Mouse (Mus musculus) urinary bladder, postnatal 10 days (tissue): ENCODE results near the gene Fam160a1.

Source experiments
- DNase-seq: peaks from one replicate; pipeline ENCODE4 v3.0.0; 2022; ENCODE audit warnings: low spot score

The Fam160a1 gene

DNA sequence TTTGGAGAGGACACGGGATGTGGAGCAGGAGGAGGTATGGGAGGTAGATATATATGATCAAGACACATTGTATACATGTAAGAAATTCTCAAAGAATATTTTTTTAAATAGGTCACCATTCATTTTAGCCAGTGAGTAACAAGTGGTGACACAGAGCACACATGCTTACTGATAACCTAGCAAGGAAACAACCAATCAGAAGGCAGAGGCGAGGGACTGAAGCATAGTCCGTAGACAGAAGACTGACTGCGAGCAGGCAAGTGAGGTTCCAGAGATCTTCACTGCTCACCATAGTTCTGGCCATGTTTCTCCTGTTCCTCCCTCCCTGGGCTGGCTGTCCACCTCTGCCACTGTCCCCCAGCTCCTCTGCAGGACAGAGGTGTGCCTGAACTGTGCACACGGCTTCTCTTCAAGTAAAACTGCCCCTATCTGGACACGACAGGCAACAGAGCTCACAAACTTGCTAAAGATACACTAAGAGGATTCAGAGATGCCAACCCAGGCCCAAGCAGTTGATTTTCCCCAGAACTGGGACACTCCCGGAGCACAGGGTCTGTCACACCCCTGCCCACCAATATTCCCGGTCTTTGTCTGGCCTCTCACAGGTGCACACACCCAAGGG lies 137.7 kb downstream of the Fam160a1 start:
- DNase-seq = no peak

DNA sequence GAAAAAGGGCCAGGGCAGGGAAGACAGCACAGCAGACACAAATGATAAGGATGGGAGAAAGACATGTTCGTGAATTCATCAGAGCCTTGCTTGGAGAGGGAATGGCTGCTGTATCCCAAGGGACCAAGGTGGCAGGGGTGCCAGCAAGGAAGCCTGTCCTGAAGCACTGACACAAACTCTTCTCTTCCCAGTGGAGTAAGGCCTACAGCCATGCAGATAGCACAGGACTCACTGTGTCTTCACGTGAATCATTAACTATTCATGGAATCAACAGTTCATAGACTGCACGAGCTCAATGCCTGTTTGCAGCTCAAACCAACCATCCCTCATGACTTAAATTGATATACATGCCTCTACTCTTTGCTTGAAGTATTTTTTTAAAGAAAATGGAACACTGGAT lies 139.1 kb downstream of the Fam160a1 start:
- no peak for DNase-seq

- no peak for DNase-seq
These were observed 140.0 kb downstream of the Fam160a1 start for GRCm38 (mm10) chr3:85677133-85677532.

DNA sequence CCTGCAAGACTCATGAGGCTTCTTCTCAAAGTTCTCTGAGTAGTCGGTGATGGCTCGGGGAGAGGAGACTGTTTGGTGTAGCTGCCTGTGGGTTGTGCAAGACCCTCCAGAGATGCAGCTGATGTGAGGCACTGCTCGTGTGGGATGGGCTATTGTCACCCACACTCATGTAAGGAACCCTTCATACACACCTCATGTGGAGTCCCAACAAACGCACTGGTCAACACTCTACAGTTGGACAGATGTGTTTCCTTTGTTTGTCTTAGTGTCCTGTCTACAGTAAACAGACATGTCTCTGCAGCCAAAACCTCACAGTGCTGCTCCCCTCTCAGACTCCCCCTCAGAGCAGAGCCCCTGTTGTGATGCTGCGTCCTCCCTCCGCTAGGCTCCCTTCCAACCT lies 147.2 kb downstream of the Fam160a1 start:
- no peak for DNase-seq

- no peak for DNase-seq
These were observed 149.4 kb downstream of the Fam160a1 start for GRCm38 (mm10) chr3:85667683-85668082.

- DNase-seq = no peak
These were observed 150.4 kb downstream of the Fam160a1 start for GRCm38 (mm10) chr3:85666736-85667135.

GRCm38 (mm10) chr3:85666166-85666565 lies 150.9 kb downstream of the Fam160a1 start:
- no peak for DNase-seq

GRCm38 (mm10) chr3:85664591-85665171 lies 152.4 kb downstream of the Fam160a1 start:
- DNase-seq = no peak

DNA sequence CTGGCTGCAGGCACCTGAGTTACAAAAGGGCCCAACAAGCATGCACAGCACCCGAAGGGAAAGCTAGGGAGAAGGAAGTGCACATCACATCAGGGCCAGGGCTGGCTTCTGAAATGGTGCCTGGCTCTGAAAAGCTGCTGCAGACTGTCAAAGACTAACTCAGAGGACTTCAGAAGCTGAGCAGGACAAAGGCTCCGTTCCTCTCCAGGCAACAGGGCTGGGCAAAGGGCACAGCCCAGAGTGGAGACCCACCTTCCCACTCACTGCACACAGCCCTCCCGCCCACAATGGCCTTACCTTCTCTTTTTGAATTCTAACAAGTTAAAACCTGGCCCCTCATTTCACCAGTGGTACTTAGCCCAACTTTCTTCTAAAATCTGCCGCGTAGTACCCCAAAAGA lies 153.3 kb downstream of the Fam160a1 start:
- DNase-seq = no peak

DNA sequence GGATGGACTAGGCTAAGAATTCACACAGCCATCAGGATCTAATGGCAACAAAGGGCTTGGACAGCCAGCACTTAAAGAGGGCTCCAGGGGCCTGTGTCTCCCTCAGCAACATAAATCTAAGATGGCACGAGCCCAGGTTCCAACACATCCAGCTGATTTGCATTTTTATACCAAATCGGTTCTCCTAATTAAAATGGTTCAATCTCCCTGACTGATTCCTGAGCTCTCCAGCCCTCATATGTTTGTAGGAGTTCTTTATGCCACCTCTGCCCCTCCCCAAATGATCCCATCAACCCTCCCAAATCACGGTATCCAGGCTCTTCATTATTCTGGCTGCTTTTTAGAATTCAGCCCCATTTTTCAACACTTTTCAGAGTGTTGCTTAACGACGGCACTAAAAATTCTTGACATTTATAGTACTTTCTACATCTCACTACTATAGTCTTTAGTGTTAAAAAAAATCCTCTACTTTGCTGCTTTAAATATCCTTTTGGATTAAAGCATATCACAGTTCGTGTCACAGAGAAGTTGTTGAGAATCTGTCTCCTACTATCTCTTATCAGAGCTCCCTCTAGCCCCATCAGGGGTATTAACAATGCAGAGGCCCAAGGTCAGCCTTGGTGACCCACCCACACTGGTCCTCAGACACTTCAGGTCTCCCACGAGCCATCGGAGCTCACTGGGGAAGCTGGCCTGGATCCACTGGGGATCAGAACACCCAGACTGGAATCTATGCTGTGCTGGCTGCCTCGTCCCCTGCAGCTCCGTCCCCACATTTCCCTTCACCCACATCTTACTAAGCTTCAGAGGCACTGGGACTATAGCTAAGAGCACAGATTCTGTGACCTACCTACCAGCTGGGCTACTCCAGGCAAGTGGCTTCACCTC lies 154.9 kb downstream of the Fam160a1 start:
- DNase-seq = no peak

- no peak for DNase-seq
These were observed 157.4 kb downstream of the Fam160a1 start for GRCm38 (mm10) chr3:85659681-85660080.

- no peak for DNase-seq
These were observed 161.6 kb downstream of the Fam160a1 start for GRCm38 (mm10) chr3:85655538-85655937.

- DNase-seq = no peak
These were observed 164.1 kb downstream of the Fam160a1 start for GRCm38 (mm10) chr3:85652727-85653665.

GRCm38 (mm10) chr3:85649176-85649575 lies 167.9 kb downstream of the Fam160a1 start:
- no peak for DNase-seq

DNA sequence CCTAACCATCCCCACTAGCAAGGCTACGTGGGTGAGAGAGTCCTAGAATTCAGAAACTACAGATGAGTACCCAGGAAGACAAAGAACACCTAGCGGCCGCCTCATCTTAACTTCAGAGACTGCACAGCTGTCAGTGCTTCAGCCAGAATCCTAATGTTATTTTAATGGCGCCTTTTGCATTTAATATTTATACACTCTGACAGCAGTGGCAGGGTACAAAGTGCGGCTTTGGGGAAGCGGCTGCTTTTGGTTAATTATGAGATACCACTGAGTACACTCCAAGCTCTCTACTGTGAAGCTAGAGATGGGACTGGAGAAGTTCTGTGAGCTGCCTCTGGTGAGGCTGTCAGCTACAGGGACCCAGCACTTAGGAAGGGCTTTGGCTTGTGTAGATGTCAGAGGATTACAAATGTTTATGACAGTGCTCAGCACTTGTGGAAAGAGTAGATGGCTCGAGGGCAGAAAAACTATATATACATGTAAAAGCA lies 171.5 kb downstream of the Fam160a1 start:
- DNase-seq = no peak

DNA sequence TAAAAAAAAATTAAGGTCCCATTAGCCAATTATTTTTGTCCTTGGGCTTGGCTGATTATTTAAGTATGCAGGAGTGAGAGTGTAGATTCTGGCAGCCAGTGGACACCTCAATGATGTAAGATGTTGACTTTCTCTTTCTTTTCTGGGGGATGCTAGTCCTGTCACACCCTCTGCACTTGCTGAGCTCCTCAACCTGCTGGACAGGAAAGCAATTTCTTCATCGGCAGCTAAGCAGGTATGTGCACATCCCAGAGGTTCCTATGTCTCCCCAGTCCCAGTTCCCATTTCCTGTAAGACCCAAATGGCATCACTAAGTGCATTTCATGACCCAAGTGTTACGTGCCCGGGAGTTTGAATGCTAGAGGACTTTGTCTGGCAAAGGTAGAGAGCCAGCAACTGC lies 172.3 kb downstream of the Fam160a1 start:
- no peak for DNase-seq

DNA sequence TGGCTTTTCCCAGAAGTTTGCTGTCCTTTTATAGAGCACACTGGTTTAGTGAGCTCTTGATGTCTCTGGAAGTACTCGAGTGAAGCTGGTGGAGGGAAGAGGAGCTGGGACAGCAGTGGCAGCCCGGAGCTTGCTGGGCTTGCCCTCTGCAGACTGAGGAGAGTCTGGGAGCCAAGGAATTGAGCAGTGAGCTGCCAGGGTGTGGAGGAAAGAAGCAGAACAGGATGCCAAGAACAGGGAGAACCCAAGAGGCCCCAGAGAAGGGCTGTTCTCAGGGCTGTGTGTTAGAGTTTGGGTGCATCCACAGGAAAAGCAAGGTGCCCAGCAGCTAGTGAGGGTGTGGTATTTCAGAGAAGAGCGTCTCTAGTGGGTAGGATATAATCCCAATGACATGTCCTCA lies 175.3 kb downstream of the Fam160a1 start:
- no peak for DNase-seq

DNA sequence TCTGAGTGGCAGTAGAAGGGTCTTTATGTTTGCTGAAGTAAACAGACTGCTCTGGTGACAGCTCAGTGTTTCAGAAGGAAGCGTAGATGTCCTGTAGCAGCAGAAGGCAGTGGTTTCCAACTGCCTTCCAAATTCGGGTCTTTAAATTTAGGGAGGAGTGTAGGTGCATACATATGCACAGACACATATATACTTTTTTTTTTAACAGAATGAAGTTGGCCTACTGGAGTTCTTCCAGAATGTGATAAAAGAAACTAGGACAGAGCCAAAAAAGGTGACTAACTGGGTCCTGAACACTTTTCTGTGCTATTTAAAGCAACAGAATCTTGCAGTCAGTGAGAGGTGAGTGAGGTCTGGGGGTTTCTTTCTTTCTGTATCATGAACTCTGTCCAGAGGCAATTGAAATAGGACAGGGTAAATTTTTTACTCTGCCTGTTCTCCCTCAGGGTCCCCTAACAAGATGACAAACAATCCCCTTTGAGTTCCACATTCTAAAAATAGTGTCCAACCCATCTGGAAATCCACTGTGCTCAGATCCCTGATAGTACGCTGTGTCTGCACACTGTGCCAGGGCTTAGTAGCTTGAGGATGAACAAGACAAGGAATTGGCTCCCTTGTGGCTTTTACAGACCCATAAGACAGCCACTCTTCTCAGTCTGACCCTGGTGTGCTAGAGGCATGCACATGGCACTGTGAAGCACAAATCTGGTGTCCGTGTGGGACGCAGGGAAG lies 180.2 kb downstream of the Fam160a1 start:
- DNase-seq = no peak

DNA sequence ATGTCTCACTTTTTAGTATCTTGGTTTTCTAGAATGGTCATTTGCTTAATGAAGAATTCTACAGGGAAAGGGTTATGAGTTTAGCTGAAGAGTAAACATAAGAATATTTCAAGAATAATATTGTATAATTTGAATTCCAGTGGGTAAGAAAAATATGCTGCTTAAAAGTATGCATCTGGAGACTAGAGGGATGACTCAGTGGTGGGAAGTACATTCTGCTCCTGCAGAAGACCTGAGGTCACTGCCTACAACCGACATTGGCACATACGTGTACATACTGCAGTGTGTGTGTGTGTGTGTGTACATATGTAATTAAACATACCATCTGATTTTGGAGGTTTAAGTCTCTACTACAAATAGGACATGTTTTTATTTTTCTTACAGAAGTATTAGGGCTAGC lies 181.5 kb downstream of the Fam160a1 start:
- DNase-seq = no peak

DNA sequence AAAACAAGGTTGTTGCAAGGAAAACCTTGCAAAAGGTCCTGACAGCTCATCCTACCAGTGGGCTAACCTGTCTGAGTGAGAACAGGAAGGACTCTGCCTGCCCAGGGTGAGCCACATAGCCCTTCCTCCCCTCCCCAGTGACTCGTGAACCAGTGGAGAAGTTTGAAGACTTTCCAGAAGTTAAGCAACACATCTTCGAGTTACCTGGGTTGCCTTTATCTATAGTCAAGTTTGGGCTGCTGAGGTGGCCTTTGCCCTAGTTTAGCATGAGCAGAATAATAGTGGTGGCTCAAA lies 182.0 kb downstream of the Fam160a1 start:
- no peak for DNase-seq

DNA sequence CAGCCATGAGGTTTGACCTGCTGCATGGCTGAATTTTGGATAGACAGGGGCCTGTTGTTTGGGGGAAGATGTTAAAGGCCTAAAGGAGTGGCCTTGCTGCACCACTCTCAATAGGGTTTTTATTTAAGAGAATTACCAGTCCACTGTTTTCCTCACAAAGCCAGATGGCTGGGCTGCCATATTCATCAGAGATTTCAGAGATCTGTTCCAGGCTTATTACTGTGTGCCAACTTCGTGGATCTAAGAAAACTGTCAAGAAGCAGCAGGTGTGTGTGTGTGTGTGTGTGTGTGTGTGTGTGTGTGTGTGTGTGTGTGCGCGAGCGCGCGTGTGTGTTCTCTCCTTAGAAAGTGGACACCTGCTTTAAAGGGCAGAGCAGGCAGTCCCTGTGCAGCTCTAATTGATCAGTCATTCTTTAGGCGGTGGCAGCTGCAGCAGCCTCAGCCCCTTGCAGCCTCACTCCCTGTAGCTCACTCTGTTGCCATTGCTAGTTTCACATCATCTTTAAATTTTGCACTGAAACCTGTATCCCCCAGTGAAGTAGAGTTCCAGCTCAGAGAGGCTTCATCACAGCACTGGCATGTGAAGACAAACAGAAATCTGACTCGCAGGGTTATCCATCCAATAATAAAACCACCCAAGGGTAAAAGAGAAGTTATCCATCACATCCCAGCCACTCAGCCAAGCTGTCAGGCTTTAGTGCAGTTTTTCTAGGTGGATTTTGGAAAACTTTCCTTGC lies 182.5 kb downstream of the Fam160a1 start:
- DNase-seq = no peak
